Mouse (Mus musculus) MEL (cell line): Measurements from ENCODE around the gene Creb1.

Experiments used
- CHD2 ChIP-seq: IDR thresholded peaks from 2 replicates; pipeline ENCODE4 v1.6.1; 2011; ENCODE audit warnings: low read length, improper control_type of control experiment
- CTCF ChIP-seq, 3 experiments: IDR thresholded peaks in 2 of 3; conservative IDR thresholded peaks in 1 of 3; 2 replicates each; pipeline ENCODE4 v1.5.1; 2011 to 2012; ENCODE audit warnings: low read length in 3 of 3, low read depth in 2 of 3, mild to moderate bottlenecking in 2 of 3, improper control_type of control experiment in 1 of 3, inconsistent platforms in 1 of 3, mixed read lengths in 1 of 3, moderate library complexity in 1 of 3; ENCODE audit not compliant: control insufficient read depth in 1 of 3, insufficient read depth in 1 of 3, poor library complexity in 1 of 3, severe bottlenecking in 1 of 3
- EP300 ChIP-seq, 2 experiments: IDR thresholded peaks; 2 replicates each; pipeline ENCODE4 v1.6.1; 2011; ENCODE audit warnings: improper control_type of control experiment in 2 of 2, low read length in 2 of 2, low read depth in 1 of 2, mild to moderate bottlenecking in 1 of 2
- MAX ChIP-seq: IDR thresholded peaks from 2 replicates; pipeline ENCODE4 v1.6.1; 2011; ENCODE audit warnings: low read length, improper control_type of control experiment
- MAZ ChIP-seq: IDR thresholded peaks from 2 replicates; pipeline ENCODE4 v1.6.1; 2012; ENCODE audit warnings: low read depth, mild to moderate bottlenecking, inconsistent platforms, low read length, improper control_type of control experiment
- USF1 ChIP-seq: IDR thresholded peaks from 2 replicates; pipeline ENCODE4 v1.6.1; 2014; ENCODE audit warnings: low read depth, mild to moderate bottlenecking, inconsistent platforms, low read length, improper control_type of control experiment, moderate library complexity

- TF ChIP-seq USF1 (no peak), CTCF (IDR thresholded peaks at IDR 0.05 in 2 of 3, conservative IDR thresholded peaks at IDR 0.05 in 1 of 3; ENCODE audit: control insufficient read depth in 1 of 3, insufficient read depth in 1 of 3, low read depth in 2 of 3, low read length in 3 of 3, poor library complexity in 1 of 3, severe bottlenecking in 1 of 3) (no peak), MAZ (no peak), MAX (no peak), EP300 (IDR thresholded peaks at IDR 0.05; ENCODE audit: low read depth in 1 of 2, low read length in 2 of 2) (no peak), CHD2 (no peak)
Observed at GRCm38 (mm10) chr1:64549380-64549779, 16.9 kb downstream of the Creb1 start.
